Mouse (Mus musculus) liver, embryonic 14.5 days (tissue): ENCODE data around the gene Hist1h2ac. TPM values are rescaled to one million over a fixed set of nuclear protein-coding genes. Genes with fewer than 3 reads are reported as not detected.
"Not testable (repeated sequence)": the region's sequence is repeated elsewhere in the genome, so short reads cannot be mapped to it uniquely, and the experiment has no call there.

Experiments
- ATAC-seq: fragments of 200-750 bp; cut with Nextera tagmentation; 2 replicates; pipeline ENCODE4 v1.8.0; 2017; ENCODE audit warnings: moderate number of reproducible peaks, mild to moderate bottlenecking, moderate library complexity; ENCODE audit not compliant: insufficient read depth
- DNase-seq, 3 experiments: peaks; one replicate each; pipeline ENCODE4 v3.0.0-alpha.2; 2012 to 2013; ENCODE audit warnings: low read depth in 3 of 3, low spot score in 3 of 3
- H3K27ac ChIP-seq: fragments of 300-500 bp; sonication (generic); 2 replicates; pipeline ENCODE4 v1.5.1; 2014; ENCODE audit warnings: moderate library complexity, mild to moderate bottlenecking, control low read depth, inconsistent platforms
- H3K27me3 ChIP-seq: fragments of 300-500 bp; sonication (generic); 2 replicates; pipeline ENCODE4 v1.6.1; 2014; ENCODE audit warnings: mild to moderate bottlenecking, low read length, moderate library complexity; ENCODE audit not compliant: control insufficient read depth, insufficient read depth
- H3K36me3 ChIP-seq: fragments of 300-500 bp; sonication (generic); replicated peaks from 2 replicates; pipeline ENCODE4 v1.6.1; 2014; ENCODE audit warnings: low read depth; ENCODE audit not compliant: control insufficient read depth, insufficient read depth
- H3K4me1 ChIP-seq, 2 experiments: fragments of 200-500 bp in 1 of 2; fragments of 300-500 bp in 1 of 2; sonication (generic) in 1 of 2; replicated peaks; 2 replicates each; pipeline ENCODE4 v1.6.1; 2012 to 2014; ENCODE audit warnings: antibody characterized with exemption in 1 of 2, inconsistent platforms in 1 of 2, low read length in 1 of 2; ENCODE audit not compliant: control insufficient read depth in 2 of 2, insufficient read depth in 2 of 2
- H3K4me2 ChIP-seq: fragments of 300-500 bp; sonication (generic); 2 replicates; pipeline ENCODE4 v1.6.1; 2014; ENCODE audit warnings: low read depth, mild to moderate bottlenecking, control low read depth, moderate library complexity
- H3K4me3 ChIP-seq, 2 experiments: fragments of 200-500 bp in 1 of 2; fragments of 300-500 bp in 1 of 2; sonication (generic) in 1 of 2; 2 replicates each; pipeline ENCODE4 v1.5.1; 2012 to 2014; ENCODE audit warnings: low read depth in 2 of 2, low read length in 2 of 2, mild to moderate bottlenecking in 2 of 2, control low read depth in 1 of 2, inconsistent platforms in 1 of 2, moderate library complexity in 1 of 2; ENCODE audit not compliant: insufficient read depth in 1 of 2
- H3K9ac ChIP-seq: fragments of 300-500 bp; sonication (generic); replicated peaks from 2 replicates; pipeline ENCODE4 v1.6.1; 2014; ENCODE audit warnings: mild to moderate bottlenecking, control low read depth, moderate library complexity
- H3K9me3 ChIP-seq: fragments of 300-500 bp; sonication (generic); 2 replicates; pipeline ENCODE4 v1.6.1; 2016; ENCODE audit warnings: low read length, mixed read lengths; ENCODE audit not compliant: control insufficient read depth
- CTCF ChIP-seq: IDR thresholded peaks from 2 replicates; pipeline ENCODE4 v1.5.1; 2016; ENCODE audit warnings: antibody characterized with exemption, low read depth, control low read depth
- EP300 ChIP-seq: IDR thresholded peaks from 2 replicates; pipeline ENCODE4 v1.6.1; 2016; ENCODE audit warnings: antibody characterized with exemption, low read depth
- WGBS: fragments of 180-500 bp; shearing (Covaris S2); extraction: QIAGEN DNeasy Blood & Tissue Kit; methylation state at CpG from one replicate; pipeline ENCODE4 v1.1.7; 2014; ENCODE audit not compliant: insufficient replicate concordance; 5-methylcytosine and 5-hydroxymethylcytosine counted together
- polyA plus RNA-seq, 2 experiments: library from polyadenylated mRNA; depleted of rRNA in 1 of 2; stranded (reverse) in 1 of 2; unstranded in 1 of 2; fragments of >200 nt; fragmentation: Nextera tagmentation in 1 of 2; extraction: Ambion mirVana in 1 of 2; gene quantifications; 2 replicates each; pipeline versions ENCODE4 v1.2.1 to v1.2.3; 2012 to 2014

The Hist1h2ac gene
- polyA plus RNA-seq, 2 experiments, result 1.3 to 1.5 TPM

- H3K9ac ChIP-seq, result no peak overlapping the region
- DNase-seq (no peak), ATAC-seq (no peak)
- no peak overlapping the region for H3K4me3 ChIP-seq
- H3K27me3 ChIP-seq, result peaks cover 6% of the 10 kb centered on the region
- H3K4me2 ChIP-seq, result no peak overlapping the region
- WGBS, result 69% methylated on average over 4 of the region's 4 CpGs
- H3K9me3 ChIP-seq, result no peaks in the 10 kb centered on the region
- peaks cover 2 to 9% of the 10 kb centered on the region in 2 experiments; a peak in 2 of 4 replicates for H3K4me1 ChIP-seq
- no peak for TF ChIP-seq CTCF
- no peak for TF ChIP-seq EP300
- H3K36me3 ChIP-seq, result no peaks in the 10 kb centered on the region
- H3K27ac ChIP-seq, result no peak overlapping the region
These were observed 24.3 kb upstream of the Hist1h2ac start for GRCm38 (mm10) chr13:23708041-23708440.

DNA sequence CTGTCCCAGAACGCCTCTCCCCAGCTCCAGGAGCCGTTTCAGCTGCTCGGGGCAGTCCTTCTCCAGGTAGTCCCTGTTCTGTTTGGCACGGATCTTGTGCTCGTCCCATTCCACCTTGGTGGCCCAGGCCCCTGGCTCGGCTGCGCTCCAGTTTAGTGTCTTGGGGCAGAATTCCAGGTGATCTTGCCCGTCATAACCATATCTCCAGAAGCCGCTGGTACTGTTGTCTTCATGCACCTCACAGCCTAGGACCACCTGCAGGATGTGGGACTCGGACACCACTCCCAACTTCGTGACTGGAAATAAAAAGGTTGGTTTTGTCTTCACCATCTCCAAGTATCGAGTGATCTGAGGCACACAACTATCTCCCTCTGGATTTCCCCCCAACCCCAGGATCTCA, 23.0 kb upstream of the Hist1h2ac start:
- ATAC-seq (no peak), DNase-seq (no peak)
- H3K4me2 ChIP-seq, result no peak overlapping the region

DNA sequence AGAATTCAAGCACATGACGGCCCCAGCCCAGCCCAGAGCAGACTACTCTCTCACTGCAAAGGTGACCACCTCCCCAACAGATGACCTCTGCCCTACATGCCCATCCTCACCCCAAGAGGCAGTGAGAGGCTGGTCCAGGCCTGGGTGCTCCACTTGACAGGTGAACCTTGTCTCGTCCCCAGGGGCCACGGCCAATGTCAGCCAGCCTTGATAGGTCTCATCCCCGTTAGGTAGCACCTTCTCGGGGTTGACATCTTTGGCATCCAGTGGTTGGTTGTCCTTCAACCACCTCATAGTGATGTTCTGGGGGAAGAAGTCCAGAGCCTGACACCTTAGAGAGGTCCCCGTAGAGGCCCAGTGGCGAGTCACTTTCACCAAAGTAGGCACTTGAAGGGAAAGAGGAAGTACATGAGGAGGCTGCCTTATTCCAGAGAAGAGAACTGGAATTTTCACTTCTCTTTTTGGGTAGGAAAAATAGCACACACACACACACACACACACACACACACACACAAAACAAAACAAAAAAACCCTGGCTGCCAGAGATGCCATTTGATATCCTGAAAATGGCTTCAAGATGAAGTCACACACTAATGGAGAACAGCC, 22.1 kb upstream of the Hist1h2ac start:
- no peaks in the 10 kb centered on the region for H3K36me3 ChIP-seq
- TF ChIP-seq CTCF (no peak), EP300 (no peak)
- H3K9ac ChIP-seq, result no peak overlapping the region
- no peak for ATAC-seq
- H3K4me1 ChIP-seq, result peaks cover 4 to 9% of the 10 kb centered on the region in 2 experiments
- no peaks in the 10 kb centered on the region for H3K9me3 ChIP-seq
- no peak overlapping the region for H3K27ac ChIP-seq
- peaks cover 3% of the 10 kb centered on the region for H3K27me3 ChIP-seq
- H3K4me2 ChIP-seq, result no peak overlapping the region
- no peak for DNase-seq
- WGBS, result 68% methylated on average over 7 of the region's 7 CpGs
- no peak overlapping the region for H3K4me3 ChIP-seq

More for the DNA sequence above, 23.0 kb upstream of the Hist1h2ac start:
- Histone ChIP-seq H3K9ac (no peak overlapping the region), H3K4me3 (no peak overlapping the region), H3K9me3 (no peaks in the 10 kb centered on the region), H3K27me3 (peaks cover 6% of the 10 kb centered on the region), H3K27ac (no peak overlapping the region), H3K36me3 (no peaks in the 10 kb centered on the region), H3K4me1 (peaks cover 2 to 7% of the 10 kb centered on the region in 2 experiments; a peak in 2 of 4 replicates)
- TF ChIP-seq EP300 (no peak), CTCF (no peak)
- 77% methylated on average over 12 of the region's 12 CpGs for WGBS

GRCm38 (mm10) chr13:23702801-23703200, 19.1 kb upstream of the Hist1h2ac start:
- ATAC-seq, H3K4me3 ChIP-seq, DNase-seq, H3K27me3 ChIP-seq, H3K36me3 ChIP-seq, H3K9me3 ChIP-seq, H3K27ac ChIP-seq, H3K4me2 ChIP-seq, H3K9ac ChIP-seq: not testable (repeated sequence)
- WGBS, result 72% methylated on average over 2 of the region's 2 CpGs
- H3K4me1 ChIP-seq, result peaks cover 12 to 13% of the 10 kb centered on the region in 2 experiments

DNA sequence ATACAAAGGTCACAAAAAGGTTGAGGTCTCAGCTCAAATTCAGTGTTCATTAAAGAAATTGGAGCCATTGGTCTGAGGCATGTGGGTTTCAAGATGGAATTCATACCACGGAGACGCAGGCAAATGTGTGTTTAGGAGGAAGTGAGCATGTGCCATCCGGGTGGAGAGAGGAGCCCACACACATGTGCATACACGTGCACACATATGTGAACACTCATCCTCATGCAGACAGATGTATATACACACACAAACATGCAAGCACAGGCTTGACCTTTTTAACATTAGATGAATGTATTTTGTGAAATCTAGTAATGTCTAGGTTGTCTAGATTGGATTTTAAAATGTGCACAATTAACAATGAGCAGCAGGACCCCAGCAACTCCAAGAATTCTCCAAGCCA, 18.5 kb upstream of the Hist1h2ac start:
- no peak overlapping the region for H3K27ac ChIP-seq
- no peaks in the 10 kb centered on the region for H3K27me3 ChIP-seq
- ATAC-seq, result no peak
- TF ChIP-seq EP300, result no peak
- no peak for TF ChIP-seq CTCF
- H3K9me3 ChIP-seq, result no peaks in the 10 kb centered on the region
- H3K9ac ChIP-seq, result no peak overlapping the region
- H3K36me3 ChIP-seq, result no peaks in the 10 kb centered on the region
- H3K4me2 ChIP-seq, result no peak overlapping the region
- H3K4me1 ChIP-seq, result peaks cover 12 to 13% of the 10 kb centered on the region in 2 experiments
- WGBS, result 48% methylated on average over 4 of the region's 4 CpGs
- DNase-seq, result no peak
- no peak overlapping the region for H3K4me3 ChIP-seq
